Mouse (Mus musculus) cerebellum, adult 11-12 months (tissue): Measurements from ENCODE around the gene Prpf3.
"Not testable (repeated sequence)": the region's sequence is repeated elsewhere in the genome, so short reads cannot be mapped to it uniquely, and the experiment has no call there.

Source experiments
- DNase-seq: peaks from one replicate; pipeline ENCODE4 v3.0.0; 2022

The Prpf3 gene

DNA sequence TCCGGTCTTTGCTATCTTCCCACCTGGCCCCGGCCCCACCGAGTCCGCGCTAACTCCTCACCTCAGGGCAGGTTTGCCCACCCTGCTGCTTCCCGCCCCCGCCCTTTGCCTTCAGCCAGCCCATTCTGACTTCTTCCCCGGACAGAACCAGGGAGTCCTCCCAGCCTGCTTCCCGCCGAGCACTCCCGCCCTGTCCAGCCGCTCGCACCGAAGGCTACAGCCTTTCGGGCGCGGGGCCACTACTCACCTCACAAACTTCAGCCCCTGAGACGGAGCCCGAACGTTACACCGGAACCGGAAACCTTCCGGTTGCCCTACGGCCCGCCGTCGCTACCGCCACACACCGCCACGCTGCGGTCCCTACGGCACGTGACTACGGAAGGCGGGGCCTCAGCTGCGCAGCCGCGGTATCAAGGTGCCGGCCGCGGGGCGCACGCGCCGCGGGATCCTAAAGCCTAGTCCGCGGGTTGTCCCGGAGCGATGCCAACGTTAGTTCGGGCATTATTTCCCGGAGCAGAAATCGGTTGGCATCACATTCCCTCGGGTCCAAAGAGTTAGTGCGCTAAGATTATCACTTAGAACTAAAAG lies at the start of gene Prpf3:
Gene Prpf3, minus strand, starts transcription at position 384 of the 588 bp plus-strand sequence.
- DNase-seq = peak; percentile 93

DNA sequence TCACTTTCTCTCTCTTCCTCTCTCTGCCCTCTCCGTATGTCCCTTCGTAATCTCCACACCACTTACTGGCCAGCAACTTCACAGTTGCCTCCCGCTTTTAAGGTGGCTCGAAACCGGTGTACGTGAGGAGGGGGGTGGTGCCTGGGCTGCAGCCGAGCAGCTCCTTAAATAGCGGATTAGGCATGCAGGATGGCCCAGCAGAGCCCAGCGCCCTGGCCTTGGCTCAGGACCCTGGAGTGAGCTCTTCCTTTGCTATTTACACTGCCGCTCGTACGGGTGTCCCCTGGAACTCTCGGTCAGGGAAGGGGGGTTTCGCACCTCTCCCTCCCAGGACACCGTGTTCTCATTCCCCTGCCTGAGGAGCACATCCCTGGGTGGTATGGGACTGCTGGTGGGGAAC lies 48.9 kb upstream of the Prpf3 start, which contains the start of gene Car14:
Gene Car14, minus strand, starts transcription at position 124 of the 400 bp plus-strand sequence.
- DNase-seq = no peak

DNA sequence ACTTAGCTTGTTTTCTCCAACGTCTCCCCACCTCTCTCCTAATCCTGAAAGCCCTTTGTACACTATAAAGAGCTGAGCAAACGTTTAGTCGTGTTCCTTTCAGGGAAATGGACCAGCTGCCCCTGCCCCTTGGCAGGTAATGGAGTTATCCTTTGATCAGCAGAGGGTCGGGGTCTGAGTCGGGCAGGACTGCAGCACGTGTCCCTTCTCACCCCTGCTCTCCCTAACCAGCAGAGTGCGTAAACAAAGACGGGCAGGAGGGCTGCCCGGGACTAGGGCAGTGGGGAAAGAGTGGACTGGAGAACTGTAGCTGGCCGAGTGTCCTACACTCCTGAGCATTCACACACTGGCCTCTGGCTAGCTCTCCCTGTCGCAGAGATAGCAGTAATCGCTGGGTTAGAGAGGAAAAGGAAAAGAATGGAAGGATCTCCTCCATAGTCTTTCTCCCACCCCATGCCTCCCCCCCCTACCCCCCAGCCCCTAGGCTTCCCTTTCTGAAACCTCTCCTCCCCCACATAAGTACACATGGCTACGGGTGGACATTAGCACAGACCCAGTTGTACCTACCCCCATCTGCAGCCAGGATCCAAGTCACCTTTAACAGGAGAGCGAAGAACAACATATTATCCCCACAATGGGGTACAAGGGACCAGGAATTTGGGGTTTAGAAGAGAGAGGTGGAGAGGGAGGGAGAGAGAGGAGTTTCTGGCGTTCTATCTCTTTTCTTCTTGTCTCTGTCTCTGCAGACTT lies 48.2 kb upstream of the Prpf3 start:
- no peak for DNase-seq

DNA sequence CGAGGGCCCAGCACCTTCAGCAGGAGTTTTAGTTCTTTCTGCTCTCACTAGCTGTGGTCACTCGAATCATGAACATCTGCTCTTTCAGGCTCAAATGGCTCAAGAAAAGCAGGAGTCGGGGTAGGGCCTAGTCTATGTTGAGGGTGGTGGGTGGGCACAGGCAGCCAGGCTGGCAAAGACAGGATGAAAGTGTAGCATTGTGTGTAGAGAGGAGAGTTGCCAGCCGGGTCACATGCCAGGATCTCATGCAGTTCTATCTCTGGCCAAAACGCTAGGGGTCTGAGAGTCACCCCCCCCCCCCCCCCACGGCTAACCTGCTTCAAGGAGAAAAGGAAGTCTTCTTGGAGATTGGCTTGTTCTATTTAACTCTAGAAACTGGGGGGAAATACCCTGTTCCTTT lies 47.0 kb upstream of the Prpf3 start:
- no peak for DNase-seq

DNA sequence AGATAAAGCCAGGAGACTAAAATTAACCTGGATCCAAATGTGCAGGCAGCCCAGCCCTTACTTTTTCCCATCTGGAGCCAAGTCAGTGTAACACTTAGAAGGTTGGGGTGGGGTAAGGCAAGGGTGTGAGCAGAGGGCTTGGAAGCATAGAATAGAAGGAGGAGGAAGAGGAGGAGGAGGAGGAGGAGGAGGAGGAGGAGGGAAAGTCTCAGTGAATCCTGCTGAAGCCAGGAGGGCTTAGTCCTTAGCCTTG lies 46.6 kb upstream of the Prpf3 start:
- no peak for DNase-seq

DNA sequence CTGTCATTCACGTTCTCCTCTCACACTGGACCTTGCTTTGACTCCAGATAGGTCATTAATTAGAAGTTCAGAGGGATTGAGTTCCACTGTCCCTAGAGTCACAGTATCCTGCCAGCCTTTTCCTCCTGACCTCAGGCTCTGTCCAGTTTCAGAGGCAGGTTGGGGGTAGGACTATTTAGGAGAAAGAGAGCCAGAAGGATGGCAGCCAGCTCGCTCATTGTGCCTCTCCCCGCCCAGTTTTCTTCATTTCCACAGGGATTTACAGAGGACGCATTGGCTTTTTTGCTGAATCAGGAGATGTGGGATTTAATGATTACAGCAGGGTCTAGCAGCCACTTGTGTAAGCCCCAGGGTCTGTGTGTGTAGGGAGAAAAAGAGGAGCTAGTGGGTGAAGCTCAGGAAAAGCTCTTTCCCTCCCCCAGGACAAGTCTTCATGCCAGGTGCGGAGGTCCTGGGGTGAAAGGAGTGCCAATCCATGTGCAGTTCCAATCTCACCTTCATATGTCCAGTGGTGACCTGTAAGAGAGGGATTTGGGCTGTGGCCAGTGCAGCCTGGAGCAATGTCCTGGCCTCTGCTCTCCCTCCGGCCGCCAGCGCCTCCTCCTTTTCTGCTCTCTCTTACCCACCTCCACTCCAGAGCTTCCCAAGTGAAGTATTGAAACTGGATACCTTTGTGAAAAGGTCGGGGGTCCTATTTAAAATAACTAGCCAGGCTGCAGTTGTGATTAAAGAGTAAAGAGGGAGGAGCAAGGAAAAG lies 46.1 kb upstream of the Prpf3 start:
- DNase-seq = no peak

DNA sequence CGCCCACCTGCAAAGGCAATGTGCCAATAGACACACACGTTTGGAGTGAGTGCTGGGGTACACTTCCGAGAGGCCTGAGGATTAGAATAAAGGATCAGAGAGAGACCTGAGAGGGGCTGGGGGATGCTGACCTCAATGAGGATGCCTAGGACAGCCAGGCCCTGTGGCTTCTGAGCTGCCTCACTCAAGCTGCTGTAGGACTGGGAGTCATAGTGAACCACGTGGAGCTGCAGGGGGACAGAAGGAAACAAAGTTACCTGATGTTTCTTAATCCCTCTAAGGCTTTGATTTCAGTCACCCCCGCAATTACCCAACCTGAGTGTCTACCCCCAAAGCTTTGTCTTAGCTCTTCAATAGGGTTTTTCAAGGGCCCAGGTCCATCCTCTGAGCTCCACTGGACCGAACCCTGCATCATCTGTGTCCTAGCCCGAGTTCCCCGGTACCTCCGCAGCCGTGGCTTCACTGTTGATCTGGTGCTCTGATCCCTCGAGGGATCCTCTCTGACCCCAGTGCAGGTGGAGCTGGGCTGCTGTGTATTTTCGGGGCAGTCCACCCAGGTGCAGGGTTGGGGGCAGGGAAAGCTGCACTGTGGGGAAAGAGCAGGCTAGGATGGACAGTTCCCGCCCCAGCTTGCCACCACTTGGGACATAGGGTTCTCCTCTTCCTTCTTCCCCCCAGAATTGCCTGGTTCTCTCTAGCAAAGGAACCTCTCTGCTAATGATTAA lies 44.3 kb upstream of the Prpf3 start:
- DNase-seq = no peak

DNA sequence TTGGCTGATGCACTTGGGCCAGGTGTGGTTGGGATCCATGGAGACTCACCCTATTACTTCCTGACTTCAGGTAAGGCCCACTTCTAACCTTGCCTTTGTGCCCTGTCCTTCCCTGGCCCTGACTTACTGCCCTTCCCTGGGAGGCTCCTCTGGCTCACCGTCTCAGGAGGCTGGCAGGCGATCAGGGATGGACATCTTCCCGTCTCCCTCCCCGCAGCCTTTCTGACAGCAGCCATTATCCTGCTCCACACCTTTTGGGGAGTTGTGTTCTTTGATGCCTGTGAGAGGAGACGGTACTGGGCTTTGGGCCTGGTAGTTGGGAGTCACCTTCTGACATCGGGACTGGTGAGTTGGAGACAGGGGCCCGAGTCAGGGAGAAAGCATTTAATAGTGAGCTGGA lies 39.8 kb upstream of the Prpf3 start:
- not testable (repeated sequence) for DNase-seq

DNA sequence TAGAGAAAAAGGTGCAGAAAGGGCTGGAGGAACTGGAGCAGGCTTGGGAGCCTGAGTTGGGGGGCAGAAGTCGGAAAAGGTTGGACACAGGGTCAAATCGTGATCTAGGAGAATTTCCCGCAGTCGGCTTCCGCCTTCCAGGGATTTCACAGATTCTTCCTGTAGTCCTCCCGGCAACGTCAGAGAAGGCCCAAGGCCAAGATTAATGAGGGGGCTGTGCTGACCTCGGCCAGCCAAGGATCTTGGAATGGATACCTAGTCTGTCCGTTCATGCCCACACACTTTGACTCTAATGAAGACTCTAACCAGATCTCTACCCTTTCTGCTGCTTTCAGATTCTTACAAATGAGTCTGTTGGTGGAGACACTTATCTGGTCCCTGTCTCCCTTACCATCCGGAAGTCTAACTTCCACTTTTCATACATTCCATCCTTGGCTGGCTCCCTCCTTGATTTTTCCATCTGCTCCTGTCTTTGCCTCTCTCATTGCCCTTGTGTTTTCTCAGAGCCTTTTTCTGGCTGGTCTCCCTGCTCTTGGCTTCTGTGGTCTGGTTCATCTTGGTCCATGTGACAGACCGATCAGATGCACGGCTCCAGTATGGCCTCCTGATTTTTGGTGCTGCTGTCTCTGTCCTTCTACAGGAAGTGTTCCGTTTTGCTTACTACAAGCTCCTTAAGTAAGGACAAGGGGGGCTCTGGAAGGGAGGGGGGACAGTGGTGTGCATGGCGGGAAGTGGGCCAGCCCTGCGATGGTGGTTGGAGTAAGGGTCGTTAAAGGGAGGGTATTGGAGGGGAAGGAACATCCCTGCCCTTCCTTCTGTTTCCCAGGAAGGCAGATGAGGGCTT lies 38.9 kb upstream of the Prpf3 start:
- peak; percentile 71 for DNase-seq

DNA sequence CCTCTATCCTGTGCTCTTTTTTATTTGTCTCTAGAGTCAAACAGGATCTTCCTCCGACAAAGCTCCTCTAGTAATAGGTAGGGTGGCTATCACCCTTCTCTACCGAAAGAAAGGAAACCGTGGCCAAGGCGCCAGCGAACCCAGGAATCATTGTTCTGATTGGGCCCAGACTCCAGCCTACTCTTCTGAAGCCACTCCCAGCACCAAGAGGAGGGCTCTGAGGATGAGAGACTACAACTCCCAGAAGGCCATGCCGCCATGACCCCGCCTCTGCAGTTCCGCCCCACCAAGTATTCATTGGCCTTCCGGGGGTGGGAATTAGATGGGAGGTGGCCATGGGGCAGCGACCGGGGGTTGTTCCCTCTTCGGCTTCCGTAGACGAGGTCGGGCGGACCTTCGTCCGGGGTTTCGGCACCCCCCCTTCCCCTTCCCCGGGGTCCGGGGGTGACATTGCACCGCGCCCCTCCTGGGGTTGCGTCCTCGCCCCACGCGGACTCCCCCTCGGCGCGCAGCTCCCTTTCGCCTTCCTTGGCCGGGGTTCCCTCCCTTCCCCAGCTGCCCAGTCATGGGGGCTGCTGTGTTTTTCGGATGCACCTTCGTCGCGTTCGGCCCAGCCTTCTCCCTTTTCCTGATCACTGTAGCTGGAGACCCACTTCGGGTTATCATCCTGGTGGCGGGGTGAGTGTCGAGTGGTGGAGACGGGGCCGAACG lies 38.1 kb upstream of the Prpf3 start, which contains the start of gene Aph1a:
Gene Aph1a, plus strand, starts transcription at position 364 of the 711 bp plus-strand sequence.
- DNase-seq = peak; percentile 99

DNA sequence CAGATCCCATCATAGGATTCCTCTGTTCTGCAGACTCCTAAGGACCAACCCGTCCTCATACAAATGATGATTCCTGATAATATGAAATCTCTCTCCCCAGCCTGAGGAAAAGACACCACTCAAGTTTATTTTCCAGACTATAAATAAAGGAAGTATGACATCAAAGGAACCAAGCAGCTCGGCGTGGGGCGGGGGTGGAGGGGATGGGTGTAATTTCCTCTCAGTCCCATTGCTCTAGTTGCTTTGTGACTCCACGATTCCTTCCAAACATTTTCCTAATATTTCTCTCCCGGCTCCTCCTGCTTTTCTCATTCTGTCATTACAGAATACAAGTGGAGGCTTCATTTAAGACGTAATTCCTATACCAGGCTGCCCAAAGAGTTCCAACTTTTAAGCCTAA lies 37.4 kb upstream of the Prpf3 start:
- DNase-seq = no peak

DNA sequence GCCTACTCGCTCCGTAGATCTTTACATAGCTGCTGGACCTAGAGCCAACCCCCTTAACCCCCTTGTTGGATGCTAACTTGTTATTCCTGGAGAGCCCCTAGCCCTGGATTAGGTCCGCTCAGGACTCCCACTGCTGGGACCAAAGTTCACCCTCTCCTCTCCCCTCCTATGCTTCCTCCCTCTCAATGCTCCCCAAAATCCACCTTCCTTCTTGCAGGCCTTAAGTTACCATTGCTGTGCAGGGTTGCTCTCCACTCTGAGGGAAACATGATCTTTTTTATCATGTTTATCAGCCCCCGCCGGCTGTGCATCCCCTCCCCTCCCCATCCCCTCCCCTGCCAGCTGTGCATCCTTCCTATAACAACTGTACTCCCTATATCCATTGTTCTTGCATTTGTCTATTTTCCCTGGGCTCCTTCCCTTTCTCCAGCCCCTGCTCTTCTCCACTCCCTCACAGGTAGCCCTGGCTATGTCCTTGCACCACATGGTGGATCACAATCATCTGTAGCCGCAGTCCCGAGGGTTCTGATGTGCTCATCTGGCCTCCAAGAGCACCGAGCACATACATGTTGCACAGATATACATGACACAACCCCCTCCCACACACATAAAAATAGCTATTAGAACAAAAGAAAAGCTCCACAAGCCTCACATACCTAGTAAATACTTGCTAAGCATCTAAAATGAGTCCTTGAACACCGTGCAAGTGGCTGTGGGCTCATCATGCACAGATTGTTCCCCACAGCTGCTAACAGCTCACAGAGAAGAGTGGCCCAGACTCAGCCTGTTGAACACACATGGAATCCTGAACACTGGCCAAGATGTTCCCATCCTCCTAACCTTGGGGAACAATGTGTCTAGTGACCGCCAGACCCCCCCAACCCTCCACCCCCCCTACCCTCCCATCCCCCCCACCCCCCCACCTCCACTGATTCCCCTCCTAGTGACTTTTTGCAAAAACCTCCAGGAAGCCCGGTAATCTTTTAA lies 36.7 kb upstream of the Prpf3 start:
- DNase-seq = no peak

DNA sequence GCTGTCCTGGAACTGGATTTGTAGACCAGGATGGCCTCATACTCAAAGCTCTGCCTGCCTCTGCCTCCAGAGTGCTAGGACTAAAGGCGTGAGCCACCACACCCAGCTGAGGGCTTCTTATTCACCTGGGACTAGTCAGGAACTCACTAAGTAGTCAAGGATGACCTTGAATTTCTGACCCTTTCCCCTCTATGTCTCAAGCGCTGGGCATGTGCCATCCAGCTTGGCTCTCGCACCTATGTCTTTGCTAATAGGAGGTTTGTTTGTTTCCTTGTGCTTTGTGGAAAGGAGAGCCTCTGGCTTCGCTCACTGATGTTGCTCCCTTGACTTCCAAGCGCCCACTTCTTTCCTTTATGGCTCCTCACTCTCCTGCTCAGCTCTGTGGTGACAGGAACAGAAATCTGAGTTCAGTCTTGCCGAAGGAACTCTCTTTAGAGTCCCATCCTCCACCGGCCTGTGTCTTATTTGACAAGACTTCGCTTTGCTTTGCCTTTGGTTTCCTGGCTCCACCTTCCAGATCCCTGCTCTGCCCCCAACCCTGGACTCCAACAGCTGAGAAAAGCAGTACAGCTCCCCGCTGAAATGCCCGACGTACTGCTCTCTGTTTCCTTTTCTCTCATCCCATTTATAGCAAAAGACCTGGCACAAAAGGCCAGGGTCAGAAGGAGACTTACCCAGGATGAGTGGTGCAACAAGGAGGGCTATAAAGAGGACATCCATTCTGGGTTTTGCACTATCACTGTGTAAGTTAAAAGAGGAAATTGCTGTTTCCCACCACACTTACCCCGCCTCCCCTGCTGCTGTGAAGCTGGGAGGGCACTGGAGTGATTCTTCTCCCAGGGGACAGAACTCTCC lies 35.8 kb upstream of the Prpf3 start, which contains the start of gene BC028528:
Gene BC028528, minus strand, starts transcription at position 795 of the 855 bp plus-strand sequence.
- no peak for DNase-seq

DNA sequence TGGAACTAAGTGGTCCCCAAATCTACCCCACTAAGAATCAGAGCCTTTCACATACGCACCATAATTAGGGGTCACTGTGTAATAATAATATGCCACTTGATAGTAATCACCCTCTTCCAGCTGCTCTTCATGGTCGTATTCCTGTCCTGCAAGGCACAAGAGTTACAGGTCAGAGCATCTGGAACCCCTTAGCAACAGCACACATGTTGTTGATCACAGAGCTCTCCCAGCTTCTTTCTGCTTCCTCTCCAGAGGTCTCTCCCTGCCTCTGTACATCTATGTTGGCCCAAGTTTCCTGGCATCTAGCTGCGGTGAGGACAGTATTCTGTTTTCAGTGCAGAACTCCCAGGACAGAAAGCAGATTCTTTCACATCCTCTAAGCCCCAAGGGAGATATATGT lies 34.0 kb upstream of the Prpf3 start:
- no peak for DNase-seq

DNA sequence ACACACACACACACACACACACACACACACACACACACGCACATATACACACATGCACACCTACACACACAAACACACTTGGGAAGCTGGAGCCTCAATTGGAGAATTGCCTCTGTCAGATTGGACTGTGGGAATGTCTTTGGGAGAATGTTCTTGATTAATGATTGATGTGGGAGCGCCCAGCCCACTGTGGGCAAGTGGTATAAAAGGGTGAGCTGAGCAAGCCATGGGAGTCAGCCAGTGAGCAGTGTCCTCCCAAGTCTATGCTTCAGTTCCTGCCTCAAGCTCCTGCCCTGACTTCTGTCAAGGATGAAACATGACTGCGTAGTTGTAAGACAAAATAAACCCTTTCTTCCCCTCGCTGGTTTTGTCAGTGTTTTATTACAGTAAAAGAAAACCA lies 31.9 kb upstream of the Prpf3 start:
- no peak for DNase-seq

DNA sequence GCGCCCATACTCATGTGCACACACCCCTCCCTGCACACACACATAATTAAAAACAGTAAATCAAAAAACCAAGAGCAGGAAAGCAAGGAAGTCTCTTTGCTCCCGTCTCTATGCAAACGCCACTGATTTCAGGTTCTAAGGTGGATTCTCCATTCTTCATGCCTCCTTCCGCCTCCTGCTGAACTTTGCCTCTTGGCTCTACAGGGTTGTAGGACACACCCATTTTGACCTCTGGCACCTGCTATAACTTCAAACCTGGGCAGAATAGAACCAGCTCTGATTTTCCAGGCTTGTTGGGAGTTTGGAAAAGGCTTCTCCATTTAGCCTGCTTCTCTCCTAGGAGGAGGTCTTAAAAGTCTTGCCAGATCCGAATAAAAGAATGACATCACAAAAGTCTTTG lies 28.7 kb upstream of the Prpf3 start:
- no peak for DNase-seq

DNA sequence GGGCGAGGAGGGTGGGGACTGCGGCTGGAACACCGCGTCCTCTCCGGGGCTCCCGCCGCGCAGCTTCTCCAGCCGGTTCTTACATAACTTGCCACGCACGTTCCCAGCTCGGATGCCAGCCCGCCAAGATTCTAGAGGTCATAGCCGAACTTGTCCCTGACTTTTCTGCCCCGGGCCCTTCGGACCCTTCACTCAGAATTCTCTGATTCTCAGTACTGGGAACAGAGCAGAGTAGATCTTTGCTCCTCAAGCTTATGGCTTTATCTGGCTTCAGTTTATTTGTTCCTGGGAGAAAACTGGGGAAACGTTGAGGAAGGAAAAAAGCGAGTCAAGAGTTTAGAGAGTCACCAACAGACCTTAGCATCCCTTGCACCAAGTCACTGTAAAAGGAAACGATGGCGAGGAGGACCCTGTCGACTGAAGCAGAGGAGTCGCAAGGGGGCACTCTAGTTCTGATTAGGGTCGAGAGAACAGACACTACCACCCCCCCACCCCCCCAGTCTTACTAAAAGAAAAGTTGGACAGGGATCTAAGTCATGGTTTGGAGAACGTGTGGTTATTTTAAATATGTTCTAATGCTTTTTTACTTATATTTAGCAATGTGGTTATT lies 27.2 kb upstream of the Prpf3 start:
- DNase-seq = peak; percentile 70

DNA sequence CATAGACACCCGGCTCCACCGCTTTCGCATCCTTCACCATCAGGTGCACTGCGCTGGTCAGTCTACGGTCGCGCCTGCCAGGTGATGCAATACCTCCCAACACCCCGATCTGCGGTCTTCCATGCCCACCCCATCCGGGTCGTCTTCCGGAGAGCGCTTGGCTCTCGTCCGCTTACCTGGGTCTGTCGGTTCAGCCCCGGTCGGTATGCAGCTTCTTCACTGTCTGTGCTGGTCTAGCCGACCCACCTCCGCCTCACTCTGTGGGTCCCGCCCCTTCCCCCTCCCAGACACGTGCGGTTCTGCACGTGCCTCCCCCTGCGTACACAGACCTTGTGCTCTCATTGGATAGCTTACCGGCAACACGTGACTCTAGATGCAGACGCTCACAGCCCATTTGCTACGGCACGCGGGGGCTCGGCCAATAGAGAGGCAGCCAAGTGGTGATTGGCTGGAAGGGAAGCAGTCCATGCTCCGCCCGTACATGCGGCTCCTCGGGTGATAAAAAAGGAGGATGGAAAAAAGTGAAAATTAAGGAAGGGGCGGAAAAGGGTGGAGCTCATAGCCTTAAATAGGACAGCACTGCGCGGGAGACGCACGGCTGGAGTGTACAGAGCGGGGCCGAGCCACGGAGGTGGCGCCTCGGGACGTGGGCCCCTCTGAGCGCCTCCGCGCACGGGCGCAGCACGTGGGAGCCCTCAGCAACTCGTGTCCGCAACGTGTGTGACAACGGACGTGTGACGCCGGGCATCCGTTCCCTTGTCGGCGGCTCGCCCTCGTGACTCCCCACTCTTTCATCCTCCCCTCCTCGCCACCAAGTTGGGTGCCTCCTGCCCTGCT lies 26.5 kb upstream of the Prpf3 start, which contains the start of gene Ciart:
Gene Ciart, minus strand, starts transcription at position 273 of the 837 bp plus-strand sequence.
- DNase-seq = peak; percentile 99
